Mouse (Mus musculus) macrophage (primary cell): Measurements from ENCODE around the gene Krtap4-6. TPM values are rescaled to one million over a fixed set of nuclear protein-coding genes. Genes with fewer than 3 reads are reported as not detected.
"Not testable (repeated sequence)": the region's sequence is repeated elsewhere in the genome, so short reads cannot be mapped to it uniquely, and the experiment has no call there.

Experiments used
- H3K27ac ChIP-seq: fragments of 350-480 bp; formaldehyde crosslinking; 2 replicates; pipeline ENCODE4 v1.9.0; 2021
- H3K36me3 ChIP-seq: fragments of 350-480 bp; formaldehyde crosslinking; 2 replicates; pipeline ENCODE4 v1.9.0; 2021; ENCODE audit errors: inconsistent target
- H3K4me3 ChIP-seq: fragments of 350-480 bp; formaldehyde crosslinking; 2 replicates; pipeline ENCODE4 v1.9.0; 2021; ENCODE audit errors: inconsistent target
- H3K79me2 ChIP-seq: fragments of 350-480 bp; formaldehyde crosslinking; 2 replicates; pipeline ENCODE4 v1.9.0; 2021; ENCODE audit errors: inconsistent target
- WGBS: methylation state at CpG from one replicate; pipeline ENCODE4 v1.1.7; 2026; ENCODE audit warnings: inconsistent platforms; ENCODE audit not compliant: missing documents; 5-methylcytosine and 5-hydroxymethylcytosine counted together
- polyA plus RNA-seq: library from polyadenylated mRNA; stranded (reverse); fragments of 250-400 nt; gene quantifications from 3 replicates; pipeline ENCODE4 v1.2.4, GENCODE M21; 2018; ENCODE audit warnings: inconsistent platforms
- total RNA-seq, 78 experiments: library from RNA; depleted of rRNA; stranded (reverse); fragments of 250-400 nt; gene quantifications; 1 replicate in 9 of 78; 2 replicates in 24 of 78; 3 replicates in 43 of 78; 4 replicates in 2 of 78; pipeline ENCODE4 v1.2.4; 2018; ENCODE audit warnings: inconsistent platforms in 56 of 78

The Krtap4-6 gene
- total RNA-seq (2018; cell fraction: chromatin; rRNA removed) = not detected
- total RNA-seq (2018; cell fraction: cytosol; rRNA removed) = not detected
- total RNA-seq (2018; cell fraction: nucleus; rRNA removed) = not detected
- polyA plus RNA-seq = not detected in 3 replicates

- no peak within 1 kb of the TSS for H3K4me3 ChIP-seq
- no peak within 1 kb of the TSS for H3K27ac ChIP-seq
- no peaks in the 10 kb centered on the region for H3K79me2 ChIP-seq
- no peaks in the 10 kb centered on the region for H3K36me3 ChIP-seq
Measured at GRCm38 (mm10) chr11:99665860-99666259, at the start of gene Krtap4-6. Krtap4-6 (minus strand) TSS chr11:99665960.

- no peaks in the 10 kb centered on the region for H3K79me2 ChIP-seq
- H3K4me3 ChIP-seq = no peak within 1 kb of the TSS
- WGBS = 94% methylated on average over 1 of the region's 1 CpGs
- no peak within 1 kb of the TSS for H3K27ac ChIP-seq
- no peaks in the 10 kb centered on the region for H3K36me3 ChIP-seq
Measured at GRCm38 (mm10) chr11:99690463-99690862, 24.7 kb upstream of the Krtap4-6 start, which contains the start of gene Gm14190. Gm14190 (minus strand) TSS chr11:99690740.

- WGBS = 91% methylated on average over 1 of the region's 1 CpGs
- H3K36me3 ChIP-seq = not testable (repeated sequence)
Measured at GRCm38 (mm10) chr11:99685235-99685634, 19.5 kb upstream of the Krtap4-6 start.

GRCm38 (mm10) chr11:99683481-99683880, 17.7 kb upstream of the Krtap4-6 start:
- H3K79me2 ChIP-seq = no peaks in the 10 kb centered on the region
- no peaks in the 10 kb centered on the region for H3K36me3 ChIP-seq
- 100% methylated on average over 2 of the region's 2 CpGs for WGBS
- no peak overlapping the region for H3K4me3 ChIP-seq
- no peak overlapping the region for H3K27ac ChIP-seq

More at GRCm38 (mm10) chr11:99685235-99685634, 19.5 kb upstream of the Krtap4-6 start:
- not testable (repeated sequence) for H3K27ac ChIP-seq, H3K79me2 ChIP-seq, H3K4me3 ChIP-seq

- Histone ChIP-seq H3K79me2 (no peaks in the 10 kb centered on the region), H3K27ac (no peak overlapping the region), H3K4me3 (no peak overlapping the region), H3K36me3 (no peaks in the 10 kb centered on the region)
- WGBS = 78% methylated on average over 10 of the region's 10 CpGs
Measured at GRCm38 (mm10) chr11:99662802-99663201, 3.0 kb downstream of the Krtap4-6 start.

- Histone ChIP-seq H3K27ac (no peak overlapping the region), H3K36me3 (no peaks in the 10 kb centered on the region), H3K79me2 (no peaks in the 10 kb centered on the region), H3K4me3 (no peak overlapping the region)
- WGBS = 98% methylated on average over 4 of the region's 4 CpGs
Measured at GRCm38 (mm10) chr11:99659256-99659655, 6.5 kb downstream of the Krtap4-6 start.

- not testable (repeated sequence) for H3K36me3 ChIP-seq, H3K79me2 ChIP-seq, H3K4me3 ChIP-seq, H3K27ac ChIP-seq
- whole genome bisulfite sequencing = 48% methylated on average over 9 of the region's 10 CpGs
Measured at GRCm38 (mm10) chr11:99658467-99659010, 7.2 kb downstream of the Krtap4-6 start, which contains the start of gene Gm11563. Gm11563 (minus strand) TSS chr11:99658960.

GRCm38 (mm10) chr11:99657051-99657450, 8.7 kb downstream of the Krtap4-6 start:
- Histone ChIP-seq H3K4me3 (no peak overlapping the region), H3K79me2 (no peaks in the 10 kb centered on the region), H3K27ac (no peak overlapping the region), H3K36me3 (no peaks in the 10 kb centered on the region)
- 63% methylated on average over 4 of the region's 5 CpGs for WGBS

- 96% methylated on average over 2 of the region's 2 CpGs for WGBS
- H3K4me3 ChIP-seq = no peak within 1 kb of the TSS
- H3K36me3 ChIP-seq = no peaks in the 10 kb centered on the region
- no peaks in the 10 kb centered on the region for H3K79me2 ChIP-seq
- no peak within 1 kb of the TSS for H3K27ac ChIP-seq
Measured at GRCm38 (mm10) chr11:99650136-99650535, 15.6 kb downstream of the Krtap4-6 start, which contains the start of gene Gm11555. Gm11555 (minus strand) TSS chr11:99650236.

- no peak overlapping the region for H3K27ac ChIP-seq
- no peaks in the 10 kb centered on the region for H3K36me3 ChIP-seq
- no peak overlapping the region for H3K4me3 ChIP-seq
- H3K79me2 ChIP-seq = no peaks in the 10 kb centered on the region
- WGBS = 91% methylated on average over 15 of the region's 15 CpGs
Measured at GRCm38 (mm10) chr11:99646444-99646843, 19.3 kb downstream of the Krtap4-6 start.

GRCm38 (mm10) chr11:99644351-99644750, 21.4 kb downstream of the Krtap4-6 start:
- Histone ChIP-seq H3K4me3 (no peak overlapping the region), H3K36me3 (no peaks in the 10 kb centered on the region), H3K79me2 (no peaks in the 10 kb centered on the region), H3K27ac (no peak overlapping the region)
- WGBS = 79% methylated on average over 3 of the region's 3 CpGs

GRCm38 (mm10) chr11:99643635-99644139, 22.1 kb downstream of the Krtap4-6 start, which contains the start of gene Krtap4-7:
Krtap4-7 (minus strand) TSS chr11:99644089.
- H3K79me2 ChIP-seq, H3K36me3 ChIP-seq: not testable (repeated sequence)
- 83% methylated on average over 9 of the region's 9 CpGs for WGBS

GRCm38 (mm10) chr11:99640926-99641325, 24.8 kb downstream of the Krtap4-6 start:
- WGBS = 55% methylated on average over 1 of the region's 1 CpGs

More at GRCm38 (mm10) chr11:99643635-99644139, 22.1 kb downstream of the Krtap4-6 start, which contains the start of gene Krtap4-7:
- not testable (repeated sequence) for H3K27ac ChIP-seq, H3K4me3 ChIP-seq

GRCm38 (mm10) chr11:99637086-99637485, 28.7 kb downstream of the Krtap4-6 start:
- 71% methylated on average over 1 of the region's 1 CpGs for WGBS
- Histone ChIP-seq H3K79me2 (no peaks in the 10 kb centered on the region), H3K36me3 (no peaks in the 10 kb centered on the region), H3K4me3 (no peak overlapping the region), H3K27ac (no peak overlapping the region)

More at GRCm38 (mm10) chr11:99640926-99641325, 24.8 kb downstream of the Krtap4-6 start:
- Histone ChIP-seq H3K4me3 (no peak overlapping the region), H3K36me3 (no peaks in the 10 kb centered on the region), H3K27ac (no peak overlapping the region), H3K79me2 (no peaks in the 10 kb centered on the region)

GRCm38 (mm10) chr11:99634653-99635134, 31.1 kb downstream of the Krtap4-6 start, which contains the start of gene Krtap4-2:
Krtap4-2 (minus strand) TSS chr11:99635084.
- no peaks in the 10 kb centered on the region for H3K36me3 ChIP-seq
- no peak within 1 kb of the TSS for H3K4me3 ChIP-seq
- H3K27ac ChIP-seq = no peak within 1 kb of the TSS
- 51% methylated on average over 8 of the region's 8 CpGs for WGBS
- H3K79me2 ChIP-seq = no peaks in the 10 kb centered on the region
